Mouse (Mus musculus): ENCODE results near the gene Eif2b4.
"Not testable (repeated sequence)": the region's sequence is repeated elsewhere in the genome, so short reads cannot be mapped to it uniquely, and the experiment has no call there.

Eif2b4 gene

DNA sequence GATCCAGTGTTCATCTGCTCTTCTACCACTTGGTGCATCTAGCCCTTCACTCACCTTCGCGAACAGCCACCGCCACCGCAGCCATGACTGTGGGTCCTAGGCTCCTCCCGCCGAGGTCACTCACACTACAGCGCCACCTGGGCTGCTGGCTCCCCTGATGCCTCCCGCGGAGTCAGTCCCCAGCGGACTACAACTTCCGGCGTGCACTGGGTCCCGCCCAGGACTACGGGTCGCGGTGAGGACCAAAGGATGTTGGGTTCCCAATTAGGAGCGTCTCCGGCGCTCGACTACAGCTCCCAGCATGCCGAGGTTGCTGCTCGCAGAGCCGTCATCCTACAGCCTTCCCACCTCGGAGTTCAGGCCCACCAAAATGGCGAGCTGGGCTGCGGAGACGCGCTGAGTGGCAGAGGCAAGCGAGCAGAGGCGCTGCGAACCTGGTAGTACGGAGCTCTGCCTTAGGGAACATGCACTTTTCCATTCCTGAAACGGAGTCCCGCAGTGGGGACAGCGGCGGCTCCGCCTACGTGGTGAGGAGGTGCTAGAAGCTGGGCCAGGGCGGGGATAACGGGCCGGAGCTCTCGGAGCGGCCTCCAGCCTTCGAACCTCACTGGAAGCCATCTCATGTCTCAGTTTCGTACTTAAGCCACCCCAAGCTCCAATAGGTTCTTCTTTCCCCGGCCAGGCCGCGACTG, at the start of gene Eif2b4, which contains the start of gene Snx17:
Eif2b4 (minus strand) TSS at position 492 of the 692 bp plus-strand sequence.
Snx17 (plus strand) TSS at position 289 of the 692 bp plus-strand sequence.
- peak; percentile 100 for DNase-seq

DNA sequence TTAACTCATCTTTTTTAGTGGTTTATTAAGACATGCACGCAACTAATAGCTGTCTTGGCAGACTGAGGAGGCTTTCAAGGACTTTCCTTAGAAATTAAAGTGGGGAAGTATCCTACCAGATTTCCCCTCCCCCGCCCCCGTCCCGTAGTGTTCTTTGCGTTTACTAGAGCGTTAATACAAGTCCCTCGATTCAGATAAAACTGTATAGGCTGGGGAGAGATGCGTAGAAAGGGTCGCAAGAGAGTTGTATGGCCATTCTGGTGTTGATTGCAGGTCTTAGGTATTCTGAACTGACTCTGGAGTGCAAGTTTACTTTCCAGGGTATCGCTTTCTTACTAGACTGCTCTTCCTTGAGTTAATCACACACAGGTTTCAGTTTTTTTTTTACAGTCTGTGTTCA, 49.0 kb upstream of the Eif2b4 start:
- DNase-seq: no peak

DNA sequence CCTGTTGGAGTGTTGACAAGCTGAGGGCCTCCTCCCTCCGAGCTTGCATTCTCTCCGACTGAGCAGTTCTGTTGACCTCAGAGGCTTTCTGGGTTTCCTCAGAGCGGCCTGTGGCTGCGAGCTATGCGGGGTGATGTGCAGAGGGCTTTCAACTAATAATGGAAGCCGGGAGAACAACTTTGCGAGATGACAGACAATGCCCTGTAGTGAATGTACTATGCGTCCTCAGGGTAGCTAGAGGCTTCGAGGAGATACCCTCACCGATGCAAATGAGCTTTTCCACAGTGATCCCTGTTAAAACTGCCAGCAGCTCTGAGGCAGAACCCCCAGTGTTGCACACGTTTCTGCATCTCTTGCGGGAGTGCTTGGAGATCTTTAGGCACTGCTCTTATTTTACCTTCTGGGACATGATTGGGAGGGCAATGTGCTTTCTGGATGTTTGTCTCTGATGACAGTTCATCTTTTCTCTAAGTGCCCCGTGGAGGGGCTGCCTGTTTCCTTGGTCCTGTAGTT, 48.3 kb upstream of the Eif2b4 start:
- DNase-seq: no peak

DNA sequence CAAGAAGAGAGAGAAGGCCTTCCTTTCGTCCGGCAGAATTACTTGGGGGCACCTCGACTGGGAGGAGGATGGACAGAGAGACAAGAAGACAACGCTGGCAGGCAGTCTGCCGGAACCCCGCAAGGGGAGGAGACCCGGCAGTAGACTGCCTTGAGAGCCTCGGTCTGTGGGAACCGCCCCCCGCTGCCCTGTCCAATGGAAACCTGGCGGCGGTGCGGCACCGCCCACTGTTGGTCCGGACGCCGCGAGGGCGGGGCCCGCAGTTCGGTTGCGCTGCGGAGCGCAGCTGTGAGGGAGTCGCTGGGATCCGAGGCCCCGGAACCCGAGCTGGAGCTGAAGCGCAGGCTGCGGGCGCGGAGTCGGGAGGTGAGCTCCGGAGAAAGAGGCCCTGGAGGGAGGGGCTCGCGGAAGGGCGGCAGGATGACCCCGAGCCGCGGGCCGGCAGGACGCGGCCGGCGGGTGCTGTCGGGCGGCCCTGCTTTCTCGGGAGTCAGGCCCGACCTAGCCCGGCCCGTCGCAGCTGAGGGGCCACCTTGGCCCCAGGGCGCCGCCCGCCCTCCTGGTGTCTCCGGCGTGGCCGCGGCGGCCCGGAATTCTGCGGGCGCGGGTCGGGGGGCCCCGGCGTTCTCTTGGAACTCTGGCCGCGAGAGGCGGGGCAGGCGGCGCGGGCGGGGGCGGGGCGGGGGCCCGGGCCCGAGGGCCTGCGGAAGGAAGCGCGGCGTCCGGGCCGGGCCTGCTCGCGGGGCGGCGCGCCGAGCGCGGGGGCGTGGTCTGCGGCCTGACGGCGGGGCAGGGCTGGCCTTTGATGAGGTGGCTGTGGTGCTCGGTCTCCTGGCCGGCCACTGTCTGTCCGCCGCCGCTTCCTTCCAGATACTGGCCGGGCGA, 47.6 kb upstream of the Eif2b4 start, which contains the start of the genes Nrbp1 and Gm9970:
Nrbp1 (plus strand) TSS at position 228 of the 885 bp plus-strand sequence.
Gm9970 (minus strand) TSS at position 596 of the 885 bp plus-strand sequence.
- peak; percentile 97 to 99 for DNase-seq

DNA sequence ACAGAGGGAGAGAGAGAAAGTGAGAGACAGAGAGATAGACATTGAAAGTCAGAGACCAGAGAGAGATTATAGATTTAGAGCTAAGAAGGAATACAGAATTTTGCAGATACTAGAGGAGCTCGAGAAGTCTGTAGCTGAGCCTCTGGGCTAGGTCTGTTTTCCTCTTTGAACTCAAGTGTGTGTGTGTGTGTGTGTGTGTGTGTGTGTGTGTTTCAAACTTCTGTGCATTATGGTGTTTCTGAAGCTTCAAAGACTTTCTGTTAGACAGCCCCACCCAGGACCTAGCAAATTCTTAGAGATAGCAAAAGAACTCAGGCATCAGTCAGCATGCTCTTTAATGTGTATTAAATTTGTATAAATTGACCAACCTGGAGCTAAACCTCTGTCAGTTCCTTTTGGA, 33.4 kb upstream of the Eif2b4 start:
- DNase-seq: no peak

DNA sequence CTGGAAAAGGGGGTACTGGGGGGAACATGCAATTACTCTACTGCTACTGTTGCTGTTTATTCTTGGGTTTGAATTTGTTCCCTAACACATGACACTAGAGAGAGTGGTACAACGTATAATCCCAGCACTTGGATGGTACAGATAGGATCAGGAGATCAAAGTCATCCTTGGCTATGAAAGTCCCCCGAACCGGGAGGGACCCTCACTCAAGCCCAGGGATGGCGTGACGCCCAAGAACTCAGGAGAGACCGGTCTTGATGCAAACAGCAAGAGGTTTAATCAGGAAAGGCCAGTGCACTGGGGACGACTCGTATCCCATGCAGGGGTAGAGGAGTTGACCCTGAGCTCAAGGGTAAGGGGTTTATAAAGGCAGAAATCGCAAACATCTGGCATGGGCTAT, 29.5 kb upstream of the Eif2b4 start:
- DNase-seq: peak in 1 of 2 experiments; percentile 17

DNA sequence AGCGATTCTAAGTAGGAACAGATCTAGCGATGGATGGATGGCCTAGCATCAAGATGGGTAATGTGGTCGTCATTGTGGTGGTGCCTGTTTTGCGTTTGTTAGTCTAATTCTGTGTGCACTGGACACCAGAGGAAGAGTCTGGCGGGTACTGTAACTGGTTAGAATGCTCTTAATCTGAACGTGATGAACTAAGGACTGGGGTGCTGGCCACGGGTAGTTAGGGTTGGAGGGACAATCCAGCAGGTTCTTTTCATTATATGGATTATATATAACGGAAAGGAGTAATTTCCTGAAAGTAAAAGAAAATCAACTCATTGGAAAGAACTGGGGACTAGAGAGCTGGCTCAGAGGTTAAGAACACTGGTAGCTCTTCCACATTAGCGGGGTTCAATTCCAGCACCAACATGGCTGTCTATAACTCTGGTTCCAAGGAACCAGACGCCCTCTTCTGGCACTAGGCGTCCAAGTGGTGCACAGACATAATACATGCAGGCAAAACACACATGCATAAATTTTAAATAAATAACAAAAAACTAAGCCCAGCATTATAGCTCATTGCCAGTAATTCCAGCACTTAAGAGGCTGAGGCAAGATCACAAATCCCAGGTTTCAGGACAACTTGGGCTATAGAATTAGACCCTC, 28.2 kb upstream of the Eif2b4 start:
- peak; percentile 12 to 47 for DNase-seq

DNA sequence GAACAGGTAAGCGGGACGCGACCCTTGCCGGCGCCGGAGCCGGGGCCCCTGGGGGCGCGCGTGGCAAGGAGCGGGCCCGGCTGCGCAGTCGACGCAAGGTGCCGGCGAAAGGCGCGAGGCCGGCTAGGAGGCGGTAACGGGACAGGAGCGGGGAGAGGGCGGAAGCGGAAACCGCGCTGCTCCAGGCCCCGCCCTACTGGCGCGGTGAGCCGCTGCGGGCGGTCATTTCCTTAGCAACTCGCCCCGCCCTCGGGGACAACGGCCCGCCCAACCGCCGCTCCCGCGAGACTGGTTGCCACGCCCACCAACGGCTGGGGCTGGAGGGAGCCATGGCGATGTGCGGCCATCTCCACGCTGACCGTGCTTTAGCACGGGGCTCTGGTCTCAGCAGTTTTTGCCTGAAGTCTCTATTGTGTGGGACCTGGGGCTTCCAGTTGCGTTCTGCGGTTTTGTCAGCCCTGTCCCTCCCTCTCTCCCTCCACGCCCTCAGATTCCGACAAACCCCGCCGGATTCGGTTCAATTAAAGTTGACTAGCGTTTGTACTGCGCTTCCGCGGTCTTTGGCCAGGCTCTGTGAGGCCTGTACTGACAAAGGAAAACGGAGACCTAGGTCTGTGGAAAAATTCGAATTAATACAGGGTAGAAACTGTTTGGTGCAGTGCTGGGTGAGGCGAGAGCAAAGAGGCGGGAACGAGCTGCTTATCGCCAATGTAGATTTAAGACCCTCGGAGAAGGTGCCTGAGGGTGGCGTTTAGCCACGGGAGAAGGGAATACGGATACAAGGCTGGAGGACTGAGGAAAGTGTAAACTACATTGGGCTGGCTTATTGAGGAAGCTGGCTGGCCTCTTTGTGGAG, 27.4 kb upstream of the Eif2b4 start, which contains the start of gene Ppm1g:
Ppm1g (minus strand) TSS at position 240 of the 856 bp plus-strand sequence.
- peak; percentile 96 to 99 for DNase-seq

DNA sequence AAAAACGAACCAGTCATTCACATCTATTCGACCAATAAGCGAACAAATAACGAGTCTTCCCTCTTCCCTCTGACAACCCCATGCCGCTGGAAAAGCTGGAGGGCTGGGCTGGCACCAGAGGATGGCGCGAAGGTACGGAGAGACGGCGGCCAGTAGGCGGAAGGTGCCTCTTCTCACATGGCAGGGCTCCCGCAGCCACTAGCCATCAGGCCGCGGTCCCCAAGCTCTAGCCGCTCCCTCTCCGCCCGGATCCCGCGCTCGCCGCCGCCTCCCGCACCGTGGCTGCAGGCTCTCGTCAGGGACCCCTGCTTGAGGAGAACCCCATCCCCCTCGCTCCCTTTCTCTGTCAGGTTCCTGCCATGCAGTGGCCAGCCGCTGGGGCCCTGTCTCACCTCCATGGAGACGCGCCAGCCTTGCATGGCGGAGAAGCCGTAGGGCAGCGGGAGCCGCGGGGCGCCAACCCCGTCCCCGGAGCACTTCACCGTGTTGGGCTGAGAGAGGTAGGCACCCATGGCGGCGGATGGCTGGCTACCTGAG, 26.7 kb upstream of the Eif2b4 start:
- DNase-seq: no peak

DNA sequence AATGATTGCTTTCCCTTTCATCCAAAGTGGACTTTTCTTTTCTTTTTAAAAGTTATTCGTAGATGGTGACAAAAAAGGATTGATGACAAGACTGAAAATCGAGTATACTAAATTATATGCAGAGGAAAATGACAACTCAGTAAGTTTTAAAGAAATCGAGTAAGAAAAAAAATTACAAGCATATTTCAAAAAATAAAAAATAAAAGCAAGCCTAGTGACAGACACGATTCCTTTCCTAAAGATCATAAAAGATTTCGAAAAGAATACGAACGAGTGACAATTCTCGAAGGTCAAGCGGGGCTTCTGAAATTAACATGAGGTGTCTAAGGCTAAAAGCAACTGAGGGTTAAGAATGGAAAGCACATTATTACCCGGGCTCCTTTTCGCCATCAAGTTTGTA, 26.2 kb upstream of the Eif2b4 start:
- no peak for DNase-seq

DNA sequence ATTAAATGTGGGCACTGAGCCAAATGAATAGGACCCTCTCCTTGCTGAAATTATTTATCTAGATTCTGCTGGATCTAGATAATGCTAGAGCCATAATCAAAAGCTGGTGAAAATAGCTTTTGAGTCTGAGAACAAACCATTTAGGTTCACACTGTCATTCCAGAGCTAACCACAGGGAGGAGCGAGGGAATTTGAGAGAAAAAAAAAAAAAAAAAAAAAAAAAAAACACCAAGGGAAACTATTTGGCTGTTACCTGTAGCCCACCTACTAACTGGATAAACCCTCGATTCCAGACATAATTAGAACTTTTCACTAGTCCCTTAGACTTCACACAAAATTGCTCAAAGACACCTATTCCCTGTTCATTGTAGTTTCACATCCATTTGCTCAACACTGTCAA, 25.8 kb upstream of the Eif2b4 start:
- DNase-seq: peak in 1 of 2 experiments; percentile 34

DNA sequence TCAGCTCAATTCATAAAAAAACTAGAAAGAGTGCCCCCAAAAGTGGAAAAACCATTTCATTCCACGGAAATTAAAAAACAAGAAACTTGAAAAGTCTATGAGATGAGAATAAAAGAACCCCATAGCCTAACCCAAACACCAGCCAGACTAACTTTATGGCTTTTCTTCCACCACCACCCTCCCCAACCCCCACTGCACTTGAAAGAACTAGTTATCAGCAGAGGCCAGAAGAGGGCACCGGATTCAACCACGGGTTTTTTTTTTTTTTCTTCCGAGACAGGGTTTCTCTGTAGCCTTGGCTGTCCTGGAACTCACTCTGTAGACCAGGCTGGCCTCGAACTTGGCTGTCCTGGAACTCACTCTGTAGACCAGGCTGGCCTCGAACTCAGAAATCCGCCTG, 25.1 kb upstream of the Eif2b4 start:
- DNase-seq: no peak

DNA sequence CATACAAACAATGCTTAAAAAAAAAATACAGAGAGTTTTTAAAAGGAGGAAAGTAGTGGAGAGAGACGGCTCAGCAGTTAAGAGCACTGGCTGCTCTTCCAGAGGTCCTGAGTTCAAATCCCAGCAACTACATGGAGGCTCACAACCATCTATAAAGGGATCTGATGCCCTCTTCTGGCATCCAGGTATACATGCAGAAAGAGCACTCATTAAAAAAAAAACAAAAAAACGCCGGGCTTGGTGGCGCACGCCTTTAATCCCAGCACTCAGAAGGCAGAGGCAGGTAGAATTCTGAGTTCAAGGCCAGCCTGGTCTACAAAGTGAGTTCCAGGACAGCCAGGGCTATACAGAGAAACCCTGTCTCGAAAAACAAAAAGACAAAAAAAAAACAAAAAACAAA, 23.3 kb upstream of the Eif2b4 start:
- DNase-seq: not testable (repeated sequence)

DNA sequence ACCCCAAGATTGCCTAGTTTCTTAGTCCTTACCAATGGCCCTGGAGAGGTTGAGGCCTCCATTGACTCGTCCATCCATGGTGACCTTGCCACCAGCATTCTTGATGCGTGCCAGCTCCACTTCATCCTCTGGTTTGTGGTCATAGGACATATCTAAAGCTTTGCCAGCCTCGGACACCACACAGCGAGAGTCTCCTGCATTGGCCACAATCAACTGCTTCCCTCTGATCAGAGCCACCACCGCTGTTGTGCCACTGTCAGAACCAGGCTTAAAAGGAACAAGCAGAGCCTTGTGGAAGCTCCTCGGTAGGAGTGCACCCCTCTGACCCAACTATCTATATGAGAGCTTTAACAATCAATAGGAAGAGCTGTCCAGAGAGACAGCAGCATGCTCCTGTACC, 11.2 kb upstream of the Eif2b4 start:
- DNase-seq: no peak

DNA sequence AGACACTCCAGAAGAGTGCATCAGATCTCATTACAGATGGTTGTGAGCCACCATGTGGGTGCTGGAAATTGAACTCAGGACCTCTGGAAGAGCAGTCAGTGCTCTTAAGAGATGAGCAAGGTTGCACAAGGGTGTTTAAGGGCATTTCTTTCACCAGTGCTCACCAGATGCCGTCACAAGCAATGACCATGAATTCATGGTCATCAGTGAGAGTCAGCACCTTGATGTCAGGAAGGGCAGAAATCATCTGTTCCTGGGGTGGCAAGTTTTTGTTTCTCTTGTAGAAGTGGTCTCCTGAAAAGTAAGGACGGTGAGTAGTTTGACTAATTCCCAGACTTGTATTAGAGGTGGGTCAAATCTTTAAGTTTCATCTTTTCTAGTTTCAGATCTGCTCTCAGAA, 10.6 kb upstream of the Eif2b4 start:
- no peak for DNase-seq

DNA sequence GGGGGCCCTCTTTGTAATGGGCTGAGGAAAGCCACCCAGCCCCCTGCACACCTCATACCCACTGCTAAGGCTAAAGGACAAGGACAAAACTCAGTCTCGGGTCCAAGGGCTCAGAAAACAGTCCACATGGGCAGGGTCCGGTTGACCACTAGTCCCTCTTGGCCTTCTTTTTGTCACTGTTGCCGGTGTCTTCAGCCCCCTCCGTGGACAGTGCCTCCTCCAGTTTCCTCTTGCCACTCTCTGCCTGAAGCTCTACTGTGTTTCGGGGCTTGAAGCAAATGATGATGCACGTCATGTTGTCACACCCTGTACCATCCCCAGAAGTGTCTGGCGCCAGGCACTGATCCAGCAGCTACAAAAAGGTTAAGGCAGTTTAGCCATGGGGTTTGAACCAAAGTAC, 9.7 kb upstream of the Eif2b4 start:
- peak in 1 of 2 experiments; percentile 26 for DNase-seq

DNA sequence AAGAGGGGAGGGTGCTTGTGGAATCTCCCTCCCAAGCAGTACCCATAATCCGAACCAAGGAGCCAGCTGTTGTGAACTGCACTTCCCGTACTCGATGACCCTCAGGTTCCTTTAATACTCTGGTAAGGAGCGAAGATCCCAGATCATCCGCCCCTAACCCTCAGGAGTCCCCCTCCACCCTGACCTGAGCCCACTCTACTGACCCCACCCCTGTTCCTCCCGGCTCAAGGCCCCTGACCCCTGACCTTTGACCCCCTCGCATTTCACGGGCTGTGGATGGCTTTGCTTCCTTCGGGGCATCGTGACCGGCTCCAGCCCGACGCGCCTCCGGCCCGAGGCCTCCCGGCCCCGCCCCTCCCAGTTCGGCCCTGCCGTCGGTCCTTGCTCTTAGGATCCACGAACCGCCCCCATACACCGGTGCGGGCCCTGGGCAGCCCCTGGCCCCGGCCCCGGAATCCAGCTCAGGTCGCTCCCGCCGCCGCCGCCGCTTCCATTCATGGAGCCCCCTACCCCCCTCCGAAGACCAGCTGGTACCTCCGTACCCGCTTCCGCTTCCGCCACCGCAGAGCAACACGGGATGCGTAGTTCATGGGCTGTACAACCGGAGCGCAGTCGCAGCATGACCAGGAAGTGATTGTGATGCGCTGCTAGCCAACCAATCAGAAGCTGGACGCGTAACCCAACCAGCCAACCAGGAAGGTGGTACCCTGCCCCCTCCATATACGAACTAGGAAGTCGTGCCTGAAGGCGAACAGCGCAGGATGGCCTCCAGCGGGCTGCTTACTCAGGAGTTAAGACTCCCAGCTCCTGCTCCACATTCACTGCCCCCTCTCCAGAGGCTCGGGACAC, 8.7 kb upstream of the Eif2b4 start, which contains the start of gene Zfp513:
Zfp513 (minus strand) TSS at position 562 of the 849 bp plus-strand sequence.
- peak; percentile 94 to 95 for DNase-seq

DNA sequence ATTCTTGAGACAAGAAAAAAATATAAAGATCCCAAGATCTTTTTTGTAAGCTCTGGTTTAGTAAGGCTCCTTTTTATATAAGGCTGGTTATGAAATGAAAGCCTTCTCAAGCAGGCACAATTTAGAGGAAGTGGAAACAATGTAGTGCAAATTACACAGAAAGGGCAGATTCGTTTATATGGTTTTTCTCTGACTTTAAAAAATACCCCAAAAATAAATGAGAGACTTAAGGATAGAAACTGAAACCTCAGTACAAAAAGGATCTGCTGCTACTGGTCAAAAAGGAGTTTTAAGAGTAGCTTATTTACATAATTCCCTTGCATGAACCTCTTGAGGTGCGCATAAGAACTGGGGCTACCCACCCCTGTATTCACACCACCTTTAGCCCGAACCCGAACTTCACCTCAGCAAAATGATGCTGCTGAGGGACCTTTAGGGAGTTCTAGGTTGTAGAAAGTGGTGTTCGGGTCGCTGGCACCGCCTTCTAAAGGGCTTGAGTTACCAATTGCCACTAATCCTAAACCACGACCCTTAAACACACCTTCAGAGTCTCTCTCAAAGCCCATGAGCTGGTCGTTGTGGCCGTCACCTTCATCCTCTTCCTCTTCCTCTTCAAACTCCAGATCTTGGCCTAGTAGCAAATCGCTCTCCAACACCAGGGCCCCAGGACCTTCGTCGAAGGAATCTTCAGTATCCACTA, 8.0 kb upstream of the Eif2b4 start:
- no peak for DNase-seq

DNA sequence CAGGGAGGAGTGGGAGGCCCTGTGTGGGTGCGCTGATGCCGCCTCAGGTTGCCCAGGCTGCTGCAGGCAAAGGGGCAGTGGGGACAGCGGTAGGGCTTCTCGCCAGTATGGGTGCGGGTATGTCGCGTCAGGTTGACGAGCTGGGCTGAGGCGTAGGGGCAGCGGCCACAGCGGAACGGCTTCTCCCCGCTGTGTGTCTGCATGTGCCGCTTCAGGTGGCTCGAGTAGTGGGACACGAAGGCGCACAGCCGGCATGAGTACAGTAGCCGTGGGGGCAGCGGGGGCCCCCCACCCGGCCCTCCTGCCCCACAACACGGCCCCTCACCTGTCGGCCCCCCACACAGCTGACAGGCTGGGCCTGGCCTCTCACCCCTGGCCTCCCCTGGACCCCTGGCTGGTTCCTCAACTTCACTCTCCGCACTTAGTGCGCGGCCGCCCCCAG, 7.1 kb upstream of the Eif2b4 start:
- peak; percentile 36 to 54 for DNase-seq

DNA sequence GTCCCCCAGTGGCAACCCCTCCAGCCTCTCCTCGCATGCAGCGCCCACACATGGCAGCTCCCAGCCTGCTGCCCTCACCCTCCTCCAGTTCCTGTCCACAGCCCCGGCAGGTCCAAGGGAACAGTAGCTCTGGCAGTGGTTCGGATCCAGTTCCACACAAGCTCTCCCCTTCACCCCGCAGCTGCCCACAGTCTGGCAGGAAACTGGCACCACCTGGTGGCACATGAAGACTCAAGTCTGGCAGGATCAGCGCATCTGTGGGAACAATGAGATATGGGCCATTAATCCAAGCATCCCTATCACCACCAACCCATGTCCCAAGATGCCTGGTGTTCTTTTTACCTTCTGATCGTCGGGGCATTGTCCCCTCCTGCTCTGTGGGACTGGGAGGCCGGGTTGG, 6.7 kb upstream of the Eif2b4 start:
- no peak for DNase-seq
